Mouse (Mus musculus) megakaryocyte-erythroid progenitor cell, adult 5-6 weeks (primary cell): ENCODE results near the gene Slc25a22. TPM values are rescaled to one million over a fixed set of nuclear protein-coding genes. Genes with fewer than 3 reads are reported as not detected.

Experiments used
- ATAC-seq: replicated peaks from 2 replicates; pipeline ENCODE4 v1.8.0; 2016; ENCODE audit warnings: mild to moderate bottlenecking, inconsistent platforms; ENCODE audit not compliant: severe bottlenecking, poor library complexity, low FRiP score, low TSS enrichment
- total RNA-seq, 2 experiments: library from RNA; stranded (forward) in 1 of 2; stranded (reverse) in 1 of 2; fragments of 200-1000, 215-1000 nt in 1 of 2; fragments of >200 nt in 1 of 2; fragmentation: Nextera tagmentation in 1 of 2; gene quantifications; 2 replicates each; pipeline ENCODE4 v1.2.3; 2014 to 2017

The Slc25a22 gene
- total RNA-seq (2014; fragmentation: Nextera tagmentation) (25.9 and 45.2 TPM in 2 replicates), total RNA-seq (2017) (3.4 and 6.7 TPM in 2 replicates)

GRCm38 (mm10) chr7:141437178-141438120, at the start of gene Slc25a22:
TSS of gene Slc25a22 (minus strand) at chr7:141437892.
- peak; percentile 62 for ATAC-seq

GRCm38 (mm10) chr7:141487141-141487540, 49.4 kb upstream of the Slc25a22 start:
- ATAC-seq, result no peak

GRCm38 (mm10) chr7:141486239-141486638, 48.5 kb upstream of the Slc25a22 start:
- no peak for ATAC-seq

GRCm38 (mm10) chr7:141485606-141486005, 47.9 kb upstream of the Slc25a22 start:
- no peak for ATAC-seq

- no peak for ATAC-seq
Observed at GRCm38 (mm10) chr7:141485186-141485585, 47.5 kb upstream of the Slc25a22 start.

GRCm38 (mm10) chr7:141484186-141485120, 46.8 kb upstream of the Slc25a22 start:
- ATAC-seq, result no peak

- no peak for ATAC-seq
Observed at GRCm38 (mm10) chr7:141483114-141483653, 45.5 kb upstream of the Slc25a22 start.

- ATAC-seq, result no peak
Observed at GRCm38 (mm10) chr7:141482531-141483024, 44.9 kb upstream of the Slc25a22 start.

- ATAC-seq, result 0 out of 2 replicates have a peak, but pooled peaks have one; percentile 18
Observed at GRCm38 (mm10) chr7:141481498-141482401, 44.1 kb upstream of the Slc25a22 start.

GRCm38 (mm10) chr7:141480842-141481497, 43.3 kb upstream of the Slc25a22 start:
- ATAC-seq, result peak; percentile 60

- peak; percentile 21 for ATAC-seq
Observed at GRCm38 (mm10) chr7:141478270-141478748, 40.6 kb upstream of the Slc25a22 start.

GRCm38 (mm10) chr7:141477578-141478269, 40.0 kb upstream of the Slc25a22 start:
- ATAC-seq, result no peak

GRCm38 (mm10) chr7:141476981-141477370, 39.3 kb upstream of the Slc25a22 start:
- no peak for ATAC-seq

- ATAC-seq, result 0 out of 2 replicates have a peak, but pooled peaks have one; percentile 13
Observed at GRCm38 (mm10) chr7:141476226-141476980, 38.7 kb upstream of the Slc25a22 start.

GRCm38 (mm10) chr7:141475805-141476158, 38.1 kb upstream of the Slc25a22 start:
- no peak for ATAC-seq

- peak; percentile 62 for ATAC-seq
Observed at GRCm38 (mm10) chr7:141475011-141475804, 37.5 kb upstream of the Slc25a22 start, which contains the start of the genes Polr2l and Tspan4. TSS of gene Polr2l (minus strand) at chr7:141475132. TSS of gene Tspan4 (plus strand) at chr7:141475240.
